Mouse (Mus musculus): ENCODE results near the gene Cep57l1.

GRCm38 (mm10) chr10:41832191-41832590 is 22.5 kb upstream of the Cep57l1 start:
- TF ChIP-seq CTCF (conservative IDR thresholded peaks at IDR 0.05; ENCODE audit: low read length) (no peak), POU5F1 (IDR thresholded peaks at IDR 0.05; ENCODE audit: borderline replicate concordance, low read length) (no peak), NANOG (IDR thresholded peaks at IDR 0.05; ENCODE audit: borderline replicate concordance, low read length) (no peak)

All from E14TG2a.4 (cell line).